Mouse (Mus musculus): Measurements from ENCODE around the gene Foxl1.

Foxl1 gene

DNA sequence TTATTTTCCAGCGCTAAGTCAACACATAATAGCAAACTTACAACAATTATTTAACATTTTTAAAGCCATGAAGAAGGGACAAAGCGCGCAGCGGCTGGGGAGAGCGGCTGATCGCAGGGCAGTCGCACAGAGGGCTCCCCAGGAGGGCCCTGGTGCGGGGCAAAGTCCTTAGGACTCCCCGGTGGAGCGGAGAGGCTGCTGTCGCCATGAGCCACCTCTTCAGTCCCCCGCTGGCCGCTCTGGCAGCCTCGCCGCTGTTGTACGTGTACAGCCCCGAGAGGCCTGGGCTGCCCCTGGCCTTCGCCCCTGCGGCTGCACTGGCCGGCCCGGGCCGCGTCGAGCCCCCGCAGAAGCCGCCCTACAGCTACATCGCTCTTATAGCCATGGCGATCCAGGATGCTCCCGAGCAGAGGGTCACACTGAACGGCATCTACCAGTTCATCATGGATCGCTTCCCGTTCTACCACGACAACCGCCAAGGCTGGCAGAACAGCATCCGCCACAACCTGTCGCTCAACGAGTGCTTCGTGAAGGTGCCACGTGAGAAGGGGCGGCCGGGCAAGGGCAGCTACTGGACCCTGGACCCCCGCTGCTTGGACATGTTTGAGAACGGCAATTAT is at the start of gene Foxl1:
Gene Foxl1, plus strand, starts transcription at position 185 of the 620 bp plus-strand sequence.
- in situ Hi-C loops (cut with MboI; ENCODE audit: unreplicated experiment in 2 of 2) = no loop called here

DNA sequence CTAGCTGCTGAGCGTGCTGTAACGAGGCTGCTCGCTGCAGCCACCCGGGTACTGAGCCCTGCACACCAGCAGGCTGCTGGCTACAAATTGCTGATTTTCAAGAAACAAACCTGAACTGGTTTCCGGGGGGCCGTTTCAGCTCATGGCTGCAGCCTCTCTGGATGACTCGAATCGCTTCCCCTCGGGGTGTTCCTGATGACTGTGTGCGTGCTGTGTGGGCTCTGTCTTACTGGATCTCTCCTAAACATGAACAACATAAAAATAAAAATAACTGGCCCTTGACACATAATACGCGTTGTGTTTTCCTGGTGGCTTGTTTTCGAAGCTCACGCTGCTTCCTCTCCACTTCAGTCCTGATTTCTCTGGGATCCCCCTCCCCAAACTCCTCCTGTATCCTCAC is 49.0 kb upstream of the Foxl1 start:
- in situ Hi-C loops (cut with MboI; ENCODE audit: unreplicated experiment in 2 of 2) = no loop called here

DNA sequence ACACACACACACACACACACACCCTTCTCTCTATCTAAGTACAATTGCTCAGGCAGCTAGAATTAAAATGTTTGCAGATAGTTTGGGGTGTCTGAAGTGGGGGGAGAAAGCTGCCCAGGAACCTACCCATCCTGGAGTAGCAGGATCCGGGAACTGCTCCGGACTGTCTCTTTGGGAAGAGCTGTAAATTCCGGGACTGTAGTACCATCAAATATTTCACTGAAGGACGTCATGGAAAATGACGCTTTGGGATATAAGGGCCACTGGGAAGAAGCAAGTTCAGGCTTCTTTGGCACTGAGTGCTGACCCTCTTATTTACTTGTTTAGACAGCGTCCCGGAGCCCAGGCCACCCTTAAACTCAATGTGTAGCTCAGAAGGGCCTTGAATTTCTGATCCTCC is 48.5 kb upstream of the Foxl1 start:
- in situ Hi-C loops (cut with MboI; ENCODE audit: unreplicated experiment in 2 of 2) = no loop called here

DNA sequence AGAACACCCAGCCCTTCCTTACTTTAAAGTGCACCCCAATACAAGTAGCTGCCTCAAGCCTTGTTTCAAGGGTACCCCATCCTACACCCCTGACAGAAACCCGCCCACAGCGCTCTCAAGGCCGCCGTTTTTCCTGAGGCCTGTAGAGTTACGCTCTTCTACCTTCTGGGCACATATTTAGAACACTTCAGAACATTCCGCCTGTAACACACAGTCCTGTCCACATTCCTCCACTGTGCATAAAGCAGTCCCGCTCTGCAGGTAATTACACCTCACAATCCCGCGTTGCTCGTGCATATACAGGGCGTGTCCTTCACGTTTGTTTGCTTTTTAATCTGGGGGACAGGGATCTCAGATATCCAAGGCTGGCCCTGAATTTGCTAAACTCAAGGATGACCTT is 47.8 kb upstream of the Foxl1 start:
- in situ Hi-C loops (cut with MboI; ENCODE audit: unreplicated experiment in 2 of 2) = loop anchor here in 1 of 2 experiments (5.0 kb wide), 1 partner anchor 263 kb away; no protein-coding TSS in a partner anchor

DNA sequence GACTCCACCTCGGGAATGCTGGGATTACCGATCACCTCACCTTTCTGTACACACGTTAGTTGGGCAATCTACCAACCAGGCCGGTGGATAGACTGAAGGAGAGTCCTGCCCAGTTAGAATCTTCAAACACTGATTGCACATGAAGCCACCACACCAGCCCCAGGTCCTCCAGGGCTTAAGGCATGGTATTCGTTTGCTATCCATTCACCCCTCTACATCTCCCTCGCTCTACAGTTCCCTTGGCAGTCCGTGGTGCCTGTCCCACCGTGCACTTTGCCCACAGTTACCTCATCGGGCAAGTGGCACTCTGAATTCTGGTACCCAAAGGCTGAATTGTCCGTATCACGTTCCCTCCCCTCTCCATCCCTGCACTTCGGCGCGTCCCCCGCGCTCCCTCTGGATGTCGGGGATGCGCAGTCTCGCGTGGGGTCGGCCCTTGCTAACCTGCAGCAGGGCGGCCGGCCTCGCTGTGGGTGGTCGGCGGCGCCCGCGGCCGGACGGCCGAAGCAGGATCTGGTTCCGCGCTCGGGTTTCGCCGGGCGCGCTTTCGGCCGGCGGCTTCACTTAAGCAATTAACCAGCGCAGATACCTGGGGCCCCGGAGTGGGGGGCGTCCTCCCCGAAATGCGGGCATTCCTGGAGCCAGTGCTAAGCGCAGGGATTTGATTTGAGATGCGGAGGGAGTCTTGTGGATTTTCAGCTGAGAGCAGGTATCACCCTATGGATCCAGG is 47.2 kb upstream of the Foxl1 start:
- in situ Hi-C loops (cut with MboI; ENCODE audit: unreplicated experiment in 2 of 2) = loop anchor here in 1 of 2 experiments (5.0 kb wide), 1 partner anchor 263 kb away; no protein-coding TSS in a partner anchor

DNA sequence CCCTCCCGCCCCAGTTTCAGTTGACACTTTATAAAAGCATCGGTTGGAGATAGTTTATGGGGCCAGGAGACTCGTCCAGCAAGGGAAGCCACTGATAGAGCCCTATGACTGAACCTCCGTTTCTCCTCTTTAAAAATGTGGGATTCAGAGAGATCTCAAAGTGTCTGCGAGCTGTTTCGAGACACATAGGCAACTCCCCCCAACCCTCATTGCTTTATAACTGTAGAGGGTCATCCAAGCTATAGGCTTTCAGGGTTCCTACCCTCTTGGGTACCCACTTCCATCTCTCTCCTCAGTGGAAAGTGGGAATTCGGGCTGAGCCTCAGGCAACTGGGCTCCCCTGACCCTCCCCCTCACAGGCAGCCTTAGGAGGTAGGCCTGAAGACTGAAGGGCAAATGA is 46.3 kb upstream of the Foxl1 start:
- in situ Hi-C loops (cut with MboI; ENCODE audit: unreplicated experiment in 2 of 2) = loop anchor here in 1 of 2 experiments (5.0 kb wide), 1 partner anchor 264 kb away; no protein-coding TSS in a partner anchor

DNA sequence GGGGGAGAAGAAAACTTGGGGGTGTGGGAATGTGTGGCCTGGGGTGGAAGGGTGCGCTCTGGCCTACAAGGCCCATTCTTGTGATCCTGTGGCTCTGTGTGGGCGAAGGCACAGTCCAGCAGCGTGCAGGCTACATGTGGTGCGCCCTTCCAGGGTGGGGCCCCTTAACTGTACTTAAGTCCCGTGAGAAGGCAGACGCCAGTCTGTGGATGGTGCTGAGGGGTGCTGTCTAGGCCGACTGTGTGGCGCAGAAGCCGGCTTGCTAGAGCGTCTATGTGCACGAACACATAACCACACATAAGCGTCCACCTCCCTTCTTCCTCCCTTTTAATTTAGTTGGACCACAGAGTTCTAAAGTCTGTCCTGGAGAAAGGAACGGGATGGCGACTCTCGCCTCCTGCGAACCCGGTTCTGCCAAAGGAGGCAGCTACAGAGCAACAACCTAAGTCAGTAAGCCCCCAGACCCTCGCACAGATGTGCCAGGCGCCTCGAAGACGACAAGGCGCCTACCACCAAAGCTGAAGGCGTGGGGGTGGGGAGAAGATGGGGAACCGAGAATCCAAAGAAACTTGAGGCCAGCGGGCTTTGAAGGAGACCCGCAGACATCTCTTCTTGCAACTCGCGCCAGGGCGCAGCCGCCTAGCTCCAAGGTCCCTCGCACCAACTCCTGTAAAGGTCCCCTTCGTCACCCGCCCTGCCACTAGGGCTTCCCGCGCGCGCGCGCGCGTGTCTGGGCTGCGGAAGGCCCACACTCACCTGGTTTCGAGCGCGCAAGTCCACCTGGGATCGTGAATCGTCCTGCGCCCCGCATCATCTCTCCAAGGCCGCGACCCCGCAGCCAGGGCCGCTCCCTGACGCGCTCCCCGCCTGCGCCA is 45.3 kb upstream of the Foxl1 start:
- in situ Hi-C loops (cut with MboI; ENCODE audit: unreplicated experiment in 2 of 2) = loop anchor here in 1 of 2 experiments (5.0 kb wide), 1 partner anchor 265 kb away; no protein-coding TSS in a partner anchor

DNA sequence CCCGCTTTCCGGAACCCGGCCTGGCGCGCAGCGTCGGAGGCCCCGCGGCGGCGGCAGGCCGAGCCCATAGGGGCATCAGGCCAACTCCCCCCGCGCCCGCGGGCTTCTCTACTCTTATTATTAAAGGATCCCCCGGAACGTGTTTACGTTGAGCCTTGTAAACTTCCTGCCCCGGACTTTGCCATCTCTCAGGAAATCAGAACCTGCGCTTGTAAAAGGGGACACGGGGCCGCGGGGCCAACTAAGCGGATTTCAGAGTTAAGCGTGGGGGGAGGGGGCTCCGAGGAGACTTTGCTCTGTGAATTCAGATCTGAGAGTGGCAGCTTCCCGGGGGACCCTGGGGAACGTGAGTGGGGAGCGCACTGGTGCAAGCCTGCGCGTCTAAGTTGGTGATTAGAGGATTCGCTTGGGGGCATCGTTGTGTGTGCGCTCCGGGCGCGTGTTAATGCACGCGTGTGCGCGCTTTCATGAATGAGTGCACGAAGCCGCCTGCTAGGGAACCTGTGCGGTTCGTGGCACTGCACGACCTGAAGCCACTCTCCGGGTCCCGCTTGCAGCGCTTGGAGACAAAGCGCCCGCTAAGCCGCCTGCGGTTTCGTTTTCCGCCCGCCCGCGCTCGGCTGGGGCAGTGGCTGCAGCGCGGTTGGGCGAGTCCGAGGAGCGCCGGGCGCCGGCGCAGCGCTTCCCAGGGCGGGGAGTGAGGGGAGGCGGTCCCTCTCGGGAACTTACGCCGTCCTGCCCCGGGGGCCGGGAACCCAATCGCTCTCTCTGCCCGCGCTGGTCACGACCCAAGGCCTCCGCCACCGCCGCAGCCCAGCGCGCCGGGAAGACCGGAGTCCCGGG is 44.4 kb upstream of the Foxl1 start:
- in situ Hi-C loops (cut with MboI; ENCODE audit: unreplicated experiment in 2 of 2) = loop anchor here in 1 of 2 experiments (5.0 kb wide), 1 partner anchor 266 kb away; no protein-coding TSS in a partner anchor

DNA sequence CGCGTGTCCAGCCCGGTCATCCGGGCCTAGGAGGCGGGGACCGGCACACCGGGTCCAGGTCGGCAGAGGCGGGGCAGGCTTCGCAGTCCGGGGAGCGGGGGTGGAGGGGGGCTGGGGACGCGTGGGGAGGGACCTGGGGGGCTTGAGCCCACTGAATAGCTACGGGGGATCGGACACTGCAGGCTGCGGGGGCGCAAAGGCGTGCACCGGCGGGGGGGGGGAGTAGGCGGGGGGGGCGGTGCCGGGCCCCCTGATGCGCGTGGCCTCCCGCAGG is 43.9 kb upstream of the Foxl1 start:
- in situ Hi-C loops (cut with MboI; ENCODE audit: unreplicated experiment in 2 of 2) = loop anchor here in 1 of 2 experiments (5.0 kb wide), 1 partner anchor 267 kb away; no protein-coding TSS in a partner anchor

DNA sequence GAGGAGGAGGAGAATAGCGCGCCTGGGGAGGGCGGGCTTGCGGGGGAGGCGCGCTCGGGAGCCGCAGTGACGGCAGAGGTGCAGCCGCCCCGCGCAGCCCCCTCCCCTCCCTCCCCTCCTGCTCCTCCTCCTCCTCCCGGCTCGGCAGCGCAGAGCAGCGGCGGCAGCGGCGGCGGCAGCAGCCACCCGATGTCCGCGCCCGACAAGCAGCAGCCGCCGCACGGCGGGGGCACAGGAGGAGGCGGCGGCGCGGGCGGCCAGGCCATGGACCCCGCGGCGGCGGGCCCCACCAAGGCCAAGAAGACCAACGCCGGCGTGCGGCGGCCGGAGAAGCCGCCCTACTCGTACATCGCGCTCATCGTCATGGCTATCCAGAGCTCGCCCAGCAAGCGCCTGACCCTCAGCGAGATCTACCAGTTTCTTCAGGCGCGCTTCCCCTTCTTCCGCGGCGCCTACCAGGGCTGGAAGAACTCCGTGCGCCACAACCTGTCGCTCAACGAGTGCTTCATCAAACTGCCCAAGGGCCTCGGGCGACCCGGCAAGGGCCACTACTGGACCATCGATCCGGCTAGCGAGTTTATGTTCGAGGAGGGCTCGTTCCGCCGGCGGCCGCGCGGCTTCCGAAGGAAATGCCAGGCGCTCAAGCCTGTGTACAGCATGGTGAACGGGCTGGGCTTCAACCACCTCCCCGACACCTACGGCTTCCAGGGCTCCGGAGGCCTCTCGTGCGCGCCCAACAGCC is 43.4 kb upstream of the Foxl1 start, which contains the start of gene Foxf1:
Gene Foxf1, plus strand, starts transcription at position 177 of the 742 bp plus-strand sequence.
- in situ Hi-C loops (cut with MboI; ENCODE audit: unreplicated experiment in 2 of 2) = loop anchor here in 1 of 2 experiments (5.0 kb wide), 1 partner anchor 267 kb away; no protein-coding TSS in a partner anchor

DNA sequence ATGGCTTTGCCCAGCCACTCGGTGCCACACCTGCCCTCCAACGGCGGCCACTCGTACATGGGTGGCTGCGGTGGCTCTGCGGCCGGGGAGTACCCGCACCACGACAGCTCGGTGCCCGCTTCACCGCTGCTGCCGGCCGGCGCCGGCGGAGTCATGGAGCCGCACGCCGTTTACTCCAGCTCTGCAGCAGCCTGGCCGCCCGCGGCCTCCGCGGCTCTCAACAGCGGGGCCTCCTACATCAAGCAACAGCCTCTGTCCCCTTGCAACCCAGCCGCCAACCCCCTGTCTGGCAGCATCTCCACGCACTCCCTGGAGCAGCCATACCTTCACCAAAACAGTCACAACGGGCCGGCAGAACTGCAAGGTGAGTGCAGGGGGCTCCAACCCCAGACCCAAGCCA is 42.7 kb upstream of the Foxl1 start:
- in situ Hi-C loops (cut with MboI; ENCODE audit: unreplicated experiment in 2 of 2) = no loop called here

DNA sequence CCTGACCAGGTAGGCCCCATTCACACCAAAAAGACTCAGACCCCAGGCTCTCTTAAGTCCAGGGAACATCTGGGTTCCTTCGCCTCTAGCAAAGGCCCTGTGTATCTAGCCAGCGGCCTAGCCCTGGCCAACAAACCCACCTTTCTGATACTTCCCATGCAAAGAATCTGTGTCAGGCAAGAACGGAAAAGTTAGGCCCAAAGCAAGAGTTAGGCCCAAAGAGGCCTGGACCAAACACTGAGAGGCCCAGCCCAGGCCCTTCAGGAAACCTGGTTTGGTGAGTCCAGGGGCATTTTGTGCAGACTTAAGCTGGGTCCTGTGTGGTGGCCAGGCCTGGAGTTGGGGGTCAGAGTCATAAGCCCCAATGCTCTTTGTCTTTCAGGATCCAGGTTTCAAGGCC is 42.2 kb upstream of the Foxl1 start:
- in situ Hi-C loops (cut with MboI; ENCODE audit: unreplicated experiment in 2 of 2) = no loop called here

DNA sequence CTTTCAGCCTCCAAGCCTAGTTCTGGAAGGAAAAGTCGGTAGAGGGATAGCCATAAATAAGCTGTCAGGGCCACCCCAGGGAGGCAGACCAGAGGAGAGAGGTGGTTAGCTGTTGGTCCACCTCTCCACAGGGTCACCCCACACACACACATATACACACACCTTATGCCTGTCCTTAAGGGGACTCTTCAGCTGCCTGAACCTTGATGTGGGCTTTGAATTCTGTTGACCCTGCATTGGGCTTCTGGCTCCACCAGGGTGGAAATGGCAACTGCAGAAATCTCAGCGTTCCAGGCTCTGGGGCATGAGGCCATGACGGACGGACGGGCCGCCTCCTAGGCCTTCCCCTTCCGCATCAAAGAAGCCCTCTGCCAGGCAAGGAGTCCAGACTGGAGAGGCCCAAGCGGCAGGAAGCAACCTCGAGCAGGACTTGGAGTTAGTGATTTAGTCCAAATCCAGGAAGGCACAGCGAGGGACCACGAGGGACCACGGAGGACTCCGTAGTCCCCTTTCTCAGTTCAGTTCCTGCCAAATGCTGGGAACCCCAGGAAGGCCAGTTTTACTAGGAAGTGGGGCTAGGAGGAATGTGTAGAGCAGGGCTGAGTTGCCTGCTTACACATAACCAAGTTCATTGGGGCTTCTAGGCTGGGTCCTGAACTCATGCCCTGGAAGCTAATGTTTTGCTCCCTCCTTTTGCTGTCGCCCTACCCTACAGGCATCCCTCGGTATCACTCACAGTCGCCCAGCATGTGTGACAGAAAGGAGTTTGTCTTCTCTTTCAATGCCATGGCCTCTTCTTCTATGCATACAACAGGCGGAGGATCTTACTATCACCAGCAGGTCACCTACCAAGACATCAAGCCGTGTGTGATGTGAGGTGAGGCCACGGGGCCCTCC is 41.5 kb upstream of the Foxl1 start:
- in situ Hi-C loops (cut with MboI; ENCODE audit: unreplicated experiment in 2 of 2) = no loop called here

DNA sequence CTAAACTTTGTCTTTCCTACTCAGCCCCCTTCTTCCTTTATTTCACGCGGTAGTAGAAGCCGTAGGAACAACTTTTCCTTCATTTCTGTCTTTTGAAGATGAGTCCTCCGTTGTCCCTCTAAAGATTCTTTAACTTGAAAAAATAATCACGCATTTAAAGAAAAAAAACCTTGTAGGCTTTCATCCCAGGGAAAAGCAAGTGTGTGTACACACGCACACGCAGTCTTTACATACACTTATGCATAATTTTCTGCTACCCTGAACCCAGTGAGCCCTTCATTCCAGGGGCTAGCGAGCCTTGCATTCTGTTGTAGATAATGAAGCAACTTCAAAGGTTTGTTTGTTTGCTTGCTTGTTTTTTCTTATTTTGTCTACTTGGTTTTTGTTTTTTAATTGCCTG is 39.5 kb upstream of the Foxl1 start:
- in situ Hi-C loops (cut with MboI; ENCODE audit: unreplicated experiment in 2 of 2) = no loop called here

DNA sequence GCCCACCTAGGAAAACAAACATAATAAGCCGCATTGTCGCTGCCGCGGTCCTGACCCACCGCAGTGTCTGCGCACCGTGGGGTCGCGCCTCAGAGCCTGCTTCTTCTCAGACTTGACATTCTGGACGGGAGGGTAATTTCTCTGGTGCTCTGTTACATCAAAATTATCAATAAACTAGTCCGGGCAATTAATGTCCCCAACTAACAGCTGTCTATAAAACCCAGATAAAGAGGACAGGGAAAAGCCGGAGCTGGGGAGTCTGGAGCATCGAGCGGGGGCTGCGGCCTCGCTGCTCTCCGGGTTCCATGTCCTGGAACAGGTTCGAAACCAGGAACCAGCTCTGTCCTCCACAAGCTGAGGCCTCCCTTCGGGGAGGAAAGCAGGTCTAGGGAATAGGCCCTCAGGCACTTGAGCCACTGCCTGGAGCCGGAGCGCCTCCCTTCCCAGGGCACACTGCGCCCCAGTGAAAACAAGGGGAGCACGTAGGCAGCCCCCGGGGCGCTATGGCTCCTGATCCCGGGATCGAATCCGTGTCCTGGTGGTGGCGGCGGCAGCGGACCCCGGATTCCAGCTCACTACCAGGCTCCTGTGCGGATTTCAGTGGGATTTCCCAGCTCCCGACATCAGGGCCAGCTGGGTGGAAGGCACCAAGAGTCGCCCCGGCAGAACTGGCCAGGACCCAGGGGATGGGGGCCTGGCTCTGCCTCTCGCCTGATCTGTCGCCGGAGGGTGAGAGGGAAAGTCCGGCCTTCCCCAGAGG is 38.7 kb upstream of the Foxl1 start:
- in situ Hi-C loops (cut with MboI; ENCODE audit: unreplicated experiment in 2 of 2) = no loop called here

DNA sequence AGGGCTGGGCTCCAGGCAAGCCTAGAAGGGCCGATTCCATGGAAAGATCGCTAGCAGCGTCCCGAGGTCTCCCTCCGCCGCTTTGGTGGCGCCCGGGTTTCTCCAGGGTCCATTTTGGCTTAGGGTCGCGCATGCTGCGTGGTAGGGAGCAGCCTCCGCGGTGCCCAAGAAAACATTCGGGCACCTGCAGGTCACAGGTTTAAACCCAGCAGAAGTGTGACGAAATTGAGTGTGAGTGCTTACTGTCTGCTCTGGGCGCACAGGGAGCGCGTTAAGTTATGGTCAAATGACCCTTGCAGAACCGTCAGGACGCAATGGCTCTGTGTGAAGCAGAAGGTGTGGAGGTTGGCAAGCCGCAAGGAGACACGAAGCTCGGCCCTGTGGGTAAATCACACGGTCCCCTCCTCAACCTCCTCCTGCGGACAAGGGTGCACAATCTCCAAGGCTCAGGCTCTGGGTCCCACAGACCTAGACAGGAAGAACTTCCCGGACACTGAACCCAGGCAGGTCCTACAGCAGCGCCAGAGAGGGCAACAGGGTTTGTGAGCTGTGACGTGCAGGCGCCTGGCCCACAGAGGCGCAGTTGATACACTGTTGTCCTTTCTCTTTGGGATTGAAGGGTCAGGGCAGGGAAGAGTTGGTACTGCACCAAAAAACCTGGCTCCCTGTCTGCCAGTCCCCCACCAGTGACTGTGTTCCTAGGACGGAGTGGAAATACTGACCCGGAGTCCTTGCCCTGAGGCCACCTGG is 37.9 kb upstream of the Foxl1 start:
- in situ Hi-C loops (cut with MboI; ENCODE audit: unreplicated experiment in 2 of 2) = loop anchor here (5.0 kb wide), 2 partner anchors 263 to 413 kb away; no protein-coding TSS in a partner anchor

DNA sequence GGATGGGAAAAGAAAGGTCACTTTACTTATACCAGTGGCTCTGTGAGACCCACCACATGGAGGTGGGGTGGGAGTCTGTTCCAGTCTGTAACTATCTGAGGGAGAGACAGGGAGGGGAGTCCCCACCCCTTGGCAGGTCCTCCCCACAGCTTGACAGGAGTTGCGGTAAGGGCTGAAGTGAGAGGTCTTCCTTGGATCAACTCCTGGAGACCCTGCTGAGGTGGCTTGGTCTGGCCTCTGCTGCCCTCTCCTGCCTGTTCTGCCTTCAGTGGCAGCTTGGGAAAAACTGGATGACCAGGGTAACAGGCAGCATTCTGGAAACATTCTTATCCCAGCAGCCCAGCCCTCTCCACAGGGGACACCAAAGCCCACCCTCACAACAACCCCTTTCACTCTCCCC is 37.0 kb upstream of the Foxl1 start:
- in situ Hi-C loops (cut with MboI; ENCODE audit: unreplicated experiment in 2 of 2) = loop anchor here (5.0 kb wide), 2 partner anchors 263 to 413 kb away; no protein-coding TSS in a partner anchor

Data from v-Abl transformed pro-B cells (cell line).